Mouse (Mus musculus): ENCODE measurements around the gene Stat3. TPM values are rescaled to one million over a fixed set of nuclear protein-coding genes. Genes with fewer than 3 reads are reported as not detected.

Stat3 gene
- polyA plus RNA-seq, 1 experiment from 2014 or later, result 30.6 TPM

GRCm38 (mm10) chr11:100905929-100906328 lies 33.4 kb downstream of the Stat3 start:
- peaks cover 46% of the 10 kb centered on the region for H3K36me3 ChIP-seq (ENCODE audit: control insufficient read depth, insufficient read depth, low read length)
- ATAC-seq (ENCODE audit: low FRiP score, low TSS enrichment), result no peak
- no peaks in the 10 kb centered on the region for H3K27me3 ChIP-seq (ENCODE audit: control insufficient read depth, insufficient read depth, low read length)
- no peak overlapping the region for H3K4me3 ChIP-seq (replicated peaks; ENCODE audit: low read depth, low read length)
- no peaks in the 10 kb centered on the region for H3K4me1 ChIP-seq (ENCODE audit: control insufficient read depth, insufficient read depth, low read length)
- H3K9me3 ChIP-seq (ENCODE audit: control insufficient read depth, low read length), result no peaks in the 10 kb centered on the region
- 80% methylated on average over 1 of the region's 1 CpGs for WGBS
- H3K27ac ChIP-seq (replicated peaks; ENCODE audit: low read depth, low read length), result no peak overlapping the region
- no peak overlapping the region for H3K4me2 ChIP-seq (ENCODE audit: low read length)
- no peak overlapping the region for H3K9ac ChIP-seq (replicated peaks; ENCODE audit: low read length)
- DNase-seq, result no peak

GRCm38 (mm10) chr11:100904580-100905351 lies 34.6 kb downstream of the Stat3 start:
- Histone ChIP-seq H3K36me3 (ENCODE audit: control insufficient read depth, insufficient read depth, low read length) (peaks cover 46% of the 10 kb centered on the region), H3K27me3 (ENCODE audit: control insufficient read depth, insufficient read depth, low read length) (no peaks in the 10 kb centered on the region), H3K9ac (replicated peaks; ENCODE audit: low read length) (no peak overlapping the region), H3K4me1 (ENCODE audit: control insufficient read depth, insufficient read depth, low read length) (no peaks in the 10 kb centered on the region), H3K9me3 (ENCODE audit: control insufficient read depth, low read length) (no peaks in the 10 kb centered on the region), H3K4me2 (ENCODE audit: low read length) (no peak overlapping the region), H3K27ac (replicated peaks; ENCODE audit: low read depth, low read length) (no peak overlapping the region), H3K4me3 (replicated peaks; ENCODE audit: low read depth, low read length) (no peak overlapping the region)
- DNase-seq, result no peak
- no peak for ATAC-seq (ENCODE audit: low FRiP score, low TSS enrichment)
- 74% methylated on average over 19 of the region's 20 CpGs for WGBS

- H3K9me3 ChIP-seq (ENCODE audit: control insufficient read depth, low read length), result no peaks in the 10 kb centered on the region
- H3K4me3 ChIP-seq (replicated peaks; ENCODE audit: low read depth, low read length), result no peak overlapping the region
- no peaks in the 10 kb centered on the region for H3K27me3 ChIP-seq (ENCODE audit: control insufficient read depth, insufficient read depth, low read length)
- H3K9ac ChIP-seq (replicated peaks; ENCODE audit: low read length), result no peak overlapping the region
- DNase-seq, result peak; percentile 37
- H3K36me3 ChIP-seq (ENCODE audit: control insufficient read depth, insufficient read depth, low read length), result peaks cover 18% of the 10 kb centered on the region
- WGBS, result 51% methylated on average over 16 of the region's 16 CpGs
- peak overlapping the region; percentile 28; the same call in 1 of the 2 replicates for H3K27ac ChIP-seq (replicated peaks; ENCODE audit: low read depth, low read length)
- no peak for ATAC-seq (ENCODE audit: low FRiP score, low TSS enrichment)
- peaks cover 3% of the 10 kb centered on the region; the same call in 1 of the 2 replicates for H3K4me1 ChIP-seq (ENCODE audit: control insufficient read depth, insufficient read depth, low read length)
- no peak overlapping the region for H3K4me2 ChIP-seq (ENCODE audit: low read length)
Observed at GRCm38 (mm10) chr11:100898441-100899199, 40.7 kb downstream of the Stat3 start.

DNA sequence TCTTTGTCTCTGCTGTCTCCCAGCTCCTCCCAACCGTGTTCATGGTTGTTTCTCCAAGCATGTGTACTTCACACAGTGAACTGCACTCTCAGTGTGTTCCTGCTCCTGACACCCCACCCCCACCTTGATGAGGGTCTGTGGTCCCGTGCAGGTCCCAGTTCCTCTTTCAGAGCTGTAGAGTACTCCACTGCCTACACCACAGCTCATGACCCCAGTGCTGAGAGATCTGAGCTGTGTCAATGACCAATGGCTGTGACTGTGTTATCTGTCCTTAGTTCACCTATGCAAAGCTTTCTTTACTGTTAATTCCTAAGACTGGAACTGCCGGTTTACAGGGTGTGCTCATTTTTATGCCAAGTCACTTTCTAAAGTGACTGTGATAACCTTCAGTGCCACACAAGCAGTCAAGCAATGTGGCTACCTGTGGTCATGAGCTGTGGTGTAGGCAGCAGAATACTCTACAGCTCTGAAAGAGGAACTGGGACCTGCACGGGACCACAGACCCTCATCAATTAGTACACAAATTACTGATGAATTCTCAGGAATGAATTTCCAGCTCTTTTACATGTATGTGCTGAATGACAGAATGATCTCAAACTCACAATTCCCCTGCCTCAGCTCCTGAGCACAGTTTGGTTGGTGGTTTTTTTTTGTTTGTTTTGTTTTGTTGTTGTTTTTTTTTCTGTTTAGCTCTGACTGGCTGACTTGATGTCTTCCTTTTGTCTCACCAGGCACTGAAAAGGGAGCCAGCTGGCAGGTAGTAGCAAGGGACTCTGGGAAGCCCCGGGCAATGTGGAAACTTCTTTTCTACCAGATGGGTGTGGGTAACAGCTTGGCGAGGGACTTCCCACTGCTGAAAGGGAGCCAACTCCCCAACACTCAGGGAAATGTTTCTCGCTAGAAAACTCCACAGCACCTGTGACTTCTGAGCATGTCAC lies 41.8 kb downstream of the Stat3 start:
- Histone ChIP-seq H3K9ac (replicated peaks; ENCODE audit: low read length) (no peak overlapping the region), H3K4me1 (ENCODE audit: control insufficient read depth, insufficient read depth, low read length) (peaks cover 3% of the 10 kb centered on the region; the same call in 1 of the 2 replicates), H3K4me2 (ENCODE audit: low read length) (no peak overlapping the region), H3K27ac (replicated peaks; ENCODE audit: low read depth, low read length) (no peak overlapping the region), H3K4me3 (replicated peaks; ENCODE audit: low read depth, low read length) (no peak overlapping the region), H3K36me3 (ENCODE audit: control insufficient read depth, insufficient read depth, low read length) (peaks cover 20% of the 10 kb centered on the region), H3K27me3 (ENCODE audit: control insufficient read depth, insufficient read depth, low read length) (no peaks in the 10 kb centered on the region), H3K9me3 (ENCODE audit: control insufficient read depth, low read length) (no peaks in the 10 kb centered on the region)
- DNase-seq (peak; percentile 35), ATAC-seq (ENCODE audit: low FRiP score, low TSS enrichment) (no peak)
- 75% methylated on average over 7 of the region's 7 CpGs for WGBS

DNA sequence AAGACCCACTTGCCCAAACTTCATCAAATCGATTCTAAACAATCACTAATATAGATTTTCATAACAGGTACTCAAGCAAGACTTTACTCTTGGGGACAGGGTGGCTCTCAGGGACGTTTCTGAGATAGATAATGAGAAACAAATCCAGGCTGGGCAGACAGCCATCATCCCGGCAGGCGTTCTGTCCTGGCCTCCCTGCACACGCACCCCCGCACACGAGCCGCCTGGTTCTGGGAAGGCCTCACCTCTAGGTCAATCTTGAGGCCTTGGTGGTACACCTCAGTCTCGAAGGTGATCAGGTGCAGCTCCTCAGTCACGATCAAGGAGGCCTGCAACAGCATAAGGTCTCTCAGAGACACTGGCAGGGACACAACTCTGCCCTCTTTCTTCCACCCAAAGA lies 43.3 kb downstream of the Stat3 start:
- H3K9ac ChIP-seq (replicated peaks; ENCODE audit: low read length), result no peak overlapping the region
- no peaks in the 10 kb centered on the region for H3K9me3 ChIP-seq (ENCODE audit: control insufficient read depth, low read length)
- no peak overlapping the region for H3K4me3 ChIP-seq (replicated peaks; ENCODE audit: low read depth, low read length)
- DNase-seq (no peak), ATAC-seq (ENCODE audit: low FRiP score, low TSS enrichment) (no peak)
- no peak overlapping the region for H3K4me2 ChIP-seq (ENCODE audit: low read length)
- no peaks in the 10 kb centered on the region for H3K27me3 ChIP-seq (ENCODE audit: control insufficient read depth, insufficient read depth, low read length)
- no peak overlapping the region for H3K27ac ChIP-seq (replicated peaks; ENCODE audit: low read depth, low read length)
- 70% methylated on average over 10 of the region's 10 CpGs for WGBS
- peaks cover 10% of the 10 kb centered on the region; the same call in 1 of the 2 replicates for H3K36me3 ChIP-seq (ENCODE audit: control insufficient read depth, insufficient read depth, low read length)
- H3K4me1 ChIP-seq (ENCODE audit: control insufficient read depth, insufficient read depth, low read length), result peaks cover 3% of the 10 kb centered on the region; the same call in 1 of the 2 replicates

DNA sequence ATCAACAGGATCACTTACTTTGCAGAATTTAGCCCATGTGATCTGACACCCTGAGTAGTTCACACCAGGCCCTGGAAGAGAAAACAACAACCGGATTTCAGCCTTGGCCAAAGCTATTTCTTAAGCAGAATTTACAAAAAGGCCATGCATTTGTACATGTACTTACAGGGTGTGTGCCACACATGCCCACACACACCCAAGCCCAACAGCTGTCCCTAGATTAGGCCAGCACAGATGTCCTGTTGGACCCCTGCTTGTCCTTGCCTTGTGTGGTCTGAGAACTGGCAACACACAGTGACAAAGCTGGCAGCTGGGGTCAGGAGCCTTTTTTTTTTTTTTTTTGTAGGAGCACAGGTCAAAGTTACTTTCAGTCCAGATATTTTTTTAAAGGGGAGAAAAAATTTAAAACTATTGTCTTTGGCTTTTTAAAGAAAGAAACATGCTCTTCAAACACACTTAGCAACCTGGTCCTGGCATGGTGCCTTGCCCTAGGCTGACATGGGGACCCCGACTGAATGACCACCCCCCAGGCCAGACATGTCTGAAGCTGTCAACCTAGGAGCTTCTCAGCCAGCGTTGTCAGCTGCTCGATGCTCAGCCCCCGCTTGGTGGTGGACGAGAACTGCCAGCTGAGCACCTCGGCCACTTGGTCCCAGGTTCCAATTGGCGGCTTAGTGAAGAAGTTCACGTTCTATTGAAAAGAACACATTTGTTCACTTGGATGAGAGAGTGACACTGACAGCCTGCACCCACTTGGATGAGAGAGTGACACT lies 45.0 kb downstream of the Stat3 start:
- H3K27ac ChIP-seq (replicated peaks; ENCODE audit: low read depth, low read length), result no peak overlapping the region
- H3K4me1 ChIP-seq (ENCODE audit: control insufficient read depth, insufficient read depth, low read length), result peaks cover 3% of the 10 kb centered on the region; the same call in 1 of the 2 replicates
- no peak overlapping the region for H3K4me3 ChIP-seq (replicated peaks; ENCODE audit: low read depth, low read length)
- 71% methylated on average over 9 of the region's 9 CpGs for WGBS
- DNase-seq, result no peak
- H3K4me2 ChIP-seq (ENCODE audit: low read length), result no peak overlapping the region
- H3K9ac ChIP-seq (replicated peaks; ENCODE audit: low read length), result no peak overlapping the region
- no peaks in the 10 kb centered on the region for H3K27me3 ChIP-seq (ENCODE audit: control insufficient read depth, insufficient read depth, low read length)
- no peaks in the 10 kb centered on the region for H3K9me3 ChIP-seq (ENCODE audit: control insufficient read depth, low read length)
- peaks cover 10% of the 10 kb centered on the region; the same call in 1 of the 2 replicates for H3K36me3 ChIP-seq (ENCODE audit: control insufficient read depth, insufficient read depth, low read length)
- no peak for ATAC-seq (ENCODE audit: low FRiP score, low TSS enrichment)

DNA sequence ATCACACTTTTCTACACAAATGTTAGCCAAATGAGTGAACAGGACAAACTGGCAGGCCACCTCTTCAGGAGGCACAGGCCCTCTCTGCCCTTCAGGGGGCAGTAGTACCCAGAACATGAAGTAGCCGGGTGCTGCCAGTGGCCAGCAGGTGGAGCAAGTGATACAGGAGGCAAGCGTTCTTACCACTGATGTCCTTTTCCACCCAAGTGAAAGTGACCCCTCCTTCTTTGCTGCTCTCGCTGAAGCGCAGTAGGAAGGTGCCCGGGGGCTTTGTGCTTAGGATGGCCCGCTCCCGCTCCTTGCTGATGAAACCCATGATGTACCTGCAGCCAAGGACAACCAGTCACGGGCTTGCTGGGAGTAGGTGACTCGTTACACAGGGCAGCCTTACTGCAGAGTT lies 45.9 kb downstream of the Stat3 start:
- Histone ChIP-seq H3K4me2 (ENCODE audit: low read length) (no peak overlapping the region), H3K9ac (replicated peaks; ENCODE audit: low read length) (no peak overlapping the region), H3K36me3 (ENCODE audit: control insufficient read depth, insufficient read depth, low read length) (peaks cover 14% of the 10 kb centered on the region; the same call in 1 of the 2 replicates), H3K4me1 (ENCODE audit: control insufficient read depth, insufficient read depth, low read length) (no peaks in the 10 kb centered on the region), H3K9me3 (ENCODE audit: control insufficient read depth, low read length) (no peaks in the 10 kb centered on the region), H3K27ac (replicated peaks; ENCODE audit: low read depth, low read length) (no peak overlapping the region), H3K27me3 (ENCODE audit: control insufficient read depth, insufficient read depth, low read length) (no peaks in the 10 kb centered on the region), H3K4me3 (replicated peaks; ENCODE audit: low read depth, low read length) (no peak overlapping the region)
- ATAC-seq (ENCODE audit: low FRiP score, low TSS enrichment), result no peak
- peak; percentile 89 for DNase-seq
- 12% methylated on average over 9 of the region's 9 CpGs for WGBS

DNA sequence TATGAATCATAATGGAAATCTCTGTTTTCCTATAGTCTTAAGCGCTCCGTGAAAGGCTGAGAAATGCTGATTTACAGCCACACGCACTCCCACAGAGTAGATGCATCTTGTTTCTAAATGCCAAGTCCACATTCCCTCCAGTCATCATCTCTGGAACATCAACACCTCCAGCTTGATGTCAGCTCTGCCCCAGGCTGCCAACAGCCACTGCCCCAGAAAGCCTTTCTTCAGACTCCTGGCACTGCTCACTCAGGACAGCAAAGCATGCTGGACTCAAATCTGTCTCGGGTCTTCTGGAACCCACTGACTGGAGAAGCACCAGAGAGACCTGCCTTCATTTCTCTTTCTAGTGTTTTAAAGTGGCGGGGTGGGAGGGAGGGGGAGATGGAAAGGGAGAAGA lies 46.9 kb downstream of the Stat3 start:
- 91% methylated on average over 5 of the region's 5 CpGs for WGBS
- Histone ChIP-seq H3K27me3 (ENCODE audit: control insufficient read depth, insufficient read depth, low read length) (no peaks in the 10 kb centered on the region), H3K4me3 (replicated peaks; ENCODE audit: low read depth, low read length) (no peak overlapping the region), H3K4me1 (ENCODE audit: control insufficient read depth, insufficient read depth, low read length) (no peaks in the 10 kb centered on the region), H3K36me3 (ENCODE audit: control insufficient read depth, insufficient read depth, low read length) (peaks cover 21% of the 10 kb centered on the region), H3K9me3 (ENCODE audit: control insufficient read depth, low read length) (no peaks in the 10 kb centered on the region), H3K9ac (replicated peaks; ENCODE audit: low read length) (no peak overlapping the region), H3K4me2 (ENCODE audit: low read length) (no peak overlapping the region), H3K27ac (replicated peaks; ENCODE audit: low read depth, low read length) (no peak overlapping the region)
- ATAC-seq (ENCODE audit: low FRiP score, low TSS enrichment), result no peak
- DNase-seq, result no peak
